16 mouse cellular contexts compared by ENCODE assay signal in the genomic region with DNA sequence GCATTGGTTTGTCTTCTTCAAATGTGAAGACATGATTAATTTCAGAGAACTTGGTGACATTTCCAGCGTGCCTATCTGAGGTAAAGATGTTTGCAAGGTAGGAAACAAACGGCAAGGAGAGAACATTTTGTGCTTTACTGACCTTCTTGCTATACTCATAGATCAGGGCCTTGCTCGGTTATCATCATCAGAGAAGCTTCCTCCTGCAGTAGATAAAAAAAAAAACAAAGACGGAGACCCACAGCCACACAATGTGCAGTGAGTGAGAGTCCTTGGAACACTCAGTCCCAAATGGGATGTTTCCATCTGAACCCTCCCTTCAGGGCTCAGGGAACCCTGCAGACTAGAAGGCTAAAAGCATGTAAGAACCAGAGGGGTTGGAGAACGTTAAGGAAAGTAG.
"Had no signal": no experiment of that assay in that cellular context is flagged by ENCODE, and none has a peak within 500 bp of the region (broad histone marks: within the 10 kb centered on the region; RNA-seq: fewer than 3 reads in every experiment).

No protein-coding gene starts in this region.

- H3K36me3 ChIP-seq: liver, embryonic 13.5 days; midbrain, embryonic 12.5 days had no signal

- H3K27ac ChIP-seq: kidney, postnatal 0 days; layer of hippocampus, adult 2 months; liver, embryonic 13.5 days; midbrain, embryonic 12.5 days had no signal

- H3K4me3 ChIP-seq: layer of hippocampus, adult 2 months; liver, embryonic 13.5 days; midbrain, embryonic 12.5 days; myocyte had no signal

- H3K27me3 ChIP-seq: liver, embryonic 13.5 days; midbrain, embryonic 12.5 days had no signal

- DNase-seq: kidney, adult 18-20 months; kidney, postnatal 25 days; layer of hippocampus, adult 9-11 months; left cerebral cortex, postnatal 4 days; liver, embryonic 13.5 days; lung, adult 2 months; lung, postnatal 14 days; lung, postnatal 4 days; thymus, adult 18-20 months; thymus, postnatal 36 days had no signal

- H3K9me3 ChIP-seq: liver, embryonic 13.5 days; midbrain, embryonic 12.5 days had no signal

- H3K9ac ChIP-seq: liver, embryonic 13.5 days; midbrain, embryonic 12.5 days had no signal

- H3K4me1 ChIP-seq: liver, embryonic 13.5 days; midbrain, embryonic 12.5 days had no signal

- H3K4me2 ChIP-seq: liver, embryonic 13.5 days; midbrain, embryonic 12.5 days had no signal

- ATAC-seq: intestine, embryonic 16.5 days; midbrain, embryonic 16.5 days had no signal
